Mouse (Mus musculus) midbrain, embryonic 15.5 days (tissue): ENCODE data around the gene Xpnpep2. TPM values are rescaled to one million over a fixed set of nuclear protein-coding genes. Genes with fewer than 3 reads are reported as not detected.

Source experiments
- ATAC-seq: fragments of 200-750 bp; cut with Nextera tagmentation; replicated peaks from 2 replicates; pipeline ENCODE4 v1.8.0; 2017; ENCODE audit warnings: moderate TSS enrichment
- H3K27ac ChIP-seq: fragments of 300-500 bp; sonication (generic); 2 replicates; pipeline ENCODE4 v1.5.1; 2015; ENCODE audit warnings: mild to moderate bottlenecking, inconsistent platforms
- H3K27me3 ChIP-seq: fragments of 300-500 bp; sonication (generic); replicated peaks from 2 replicates; pipeline ENCODE4 v1.6.1; 2015; ENCODE audit warnings: inconsistent platforms
- H3K36me3 ChIP-seq: fragments of 300-500 bp; sonication (generic); replicated peaks from 2 replicates; pipeline ENCODE4 v1.6.1; 2015; ENCODE audit warnings: inconsistent platforms
- H3K4me1 ChIP-seq: fragments of 300-500 bp; sonication (generic); 2 replicates; pipeline ENCODE4 v1.6.1; 2015; ENCODE audit warnings: inconsistent platforms
- H3K4me2 ChIP-seq: fragments of 300-500 bp; sonication (generic); 2 replicates; pipeline ENCODE4 v1.6.1; 2015; ENCODE audit warnings: inconsistent platforms, mild to moderate bottlenecking, moderate library complexity
- H3K4me3 ChIP-seq: fragments of 300-500 bp; sonication (generic); 2 replicates; pipeline ENCODE4 v1.5.1; 2015; ENCODE audit warnings: mild to moderate bottlenecking, inconsistent platforms
- H3K9ac ChIP-seq: fragments of 300-500 bp; sonication (generic); 2 replicates; pipeline ENCODE4 v1.6.1; 2015; ENCODE audit warnings: mild to moderate bottlenecking, inconsistent platforms
- H3K9me3 ChIP-seq: fragments of 300-500 bp; sonication (generic); 2 replicates; pipeline ENCODE4 v1.6.1; 2016; ENCODE audit warnings: inconsistent platforms
- WGBS: fragments of 180-500 bp; shearing (Covaris S2); methylation state at CpG from one replicate; pipeline ENCODE4 v1.1.7; 2015; ENCODE audit warnings: mixed read lengths; 5-methylcytosine and 5-hydroxymethylcytosine counted together
- polyA plus RNA-seq: library from polyadenylated mRNA; unstranded; fragments of >200 nt; fragmentation: Nextera tagmentation; extraction: Ambion mirVana; gene quantifications from 2 replicates; pipeline ENCODE4 v1.2.1, GENCODE M21; 2015

Gene Xpnpep2
- 0.65 and 1.2 TPM in 2 replicates for polyA plus RNA-seq

DNA sequence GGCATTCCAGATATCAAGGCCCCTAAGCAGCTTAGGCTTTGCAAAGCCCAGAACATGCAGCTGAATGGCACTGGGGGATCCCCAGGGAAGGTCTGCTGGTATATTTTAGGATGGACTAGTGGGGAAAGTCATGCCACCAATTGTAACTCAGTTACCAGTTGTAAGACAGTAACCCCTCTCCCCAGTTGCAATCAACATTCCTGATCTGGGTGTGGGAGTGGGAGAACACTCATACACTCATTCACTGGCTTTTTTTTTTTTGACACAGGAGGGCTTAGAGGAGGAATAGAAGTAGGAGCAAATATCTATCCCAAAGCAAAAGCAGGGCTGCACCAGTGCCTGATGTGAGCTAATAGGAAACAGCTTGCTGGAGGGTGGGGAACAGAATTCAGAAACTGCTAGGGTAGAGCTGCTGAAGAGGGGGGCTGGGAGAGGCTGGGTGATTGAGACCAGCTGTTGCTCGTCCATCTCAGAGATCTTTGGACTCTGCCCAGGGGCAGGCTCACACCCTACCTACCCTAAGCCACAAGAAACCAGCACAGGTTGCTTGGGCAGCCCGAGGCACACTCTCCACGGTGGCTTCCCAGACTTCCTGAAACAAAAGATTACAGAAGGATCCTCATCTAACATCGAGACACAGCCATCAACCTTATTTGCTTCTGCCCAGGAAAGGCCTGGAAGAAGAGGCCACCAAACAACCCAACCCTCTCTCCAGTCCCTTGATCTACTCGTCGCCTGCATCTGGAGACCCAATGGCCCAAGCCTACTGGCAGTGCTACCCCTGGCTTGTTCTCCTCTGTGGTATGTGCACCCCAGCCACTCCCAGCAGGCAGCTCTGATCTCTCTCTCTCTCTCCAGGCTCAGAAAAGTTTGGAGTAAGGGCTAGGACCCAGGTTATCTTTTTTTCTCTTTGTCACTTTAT is at the start of gene Xpnpep2:
Gene Xpnpep2 (plus strand): TSS at position 332 of the 922 bp plus-strand sequence.
- WGBS: 71% methylated on average over 6 of the region's 6 CpGs
- H3K4me1 ChIP-seq: no peaks in the 10 kb centered on the region
- no peak within 1 kb of the TSS for H3K4me2 ChIP-seq

DNA sequence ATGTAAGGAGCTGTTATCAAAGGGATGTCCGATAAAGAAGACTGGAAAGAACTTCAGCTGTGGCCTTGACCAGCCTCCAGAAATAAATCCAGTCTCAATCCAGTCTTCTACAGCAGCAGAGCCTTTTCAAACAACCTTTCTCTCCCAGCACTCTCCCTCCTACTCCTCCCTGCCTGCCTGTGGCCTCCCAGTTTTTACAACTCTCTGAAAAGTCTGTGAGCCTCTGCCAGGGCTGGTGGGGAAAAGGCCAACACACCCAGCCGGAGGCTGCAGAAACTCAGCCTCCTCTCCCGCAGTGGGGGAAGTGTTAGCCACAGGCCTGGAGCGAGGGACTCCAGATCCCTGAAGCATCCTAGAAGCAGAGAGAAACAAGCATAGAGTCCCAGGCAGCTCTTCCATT is 46.0 kb upstream of the Xpnpep2 start:
- H3K4me2 ChIP-seq: no peak overlapping the region
- WGBS: 78% methylated on average over 4 of the region's 4 CpGs
- no peak for ATAC-seq

More for the DNA sequence above, at the start of gene Xpnpep2:
- no peak within 1 kb of the TSS for H3K9ac ChIP-seq
- H3K27ac ChIP-seq: no peak within 1 kb of the TSS
- no peak within 1 kb of the TSS for H3K4me3 ChIP-seq
- H3K27me3 ChIP-seq: no peaks in the 10 kb centered on the region
- H3K9me3 ChIP-seq: no peaks in the 10 kb centered on the region
- no peaks in the 10 kb centered on the region for H3K36me3 ChIP-seq
- ATAC-seq: no peak

GRCm38 (mm10) chrX:48064166-48064853 is 44.2 kb upstream of the Xpnpep2 start:
- H3K4me3 ChIP-seq: no peak overlapping the region

More for the DNA sequence above, 46.0 kb upstream of the Xpnpep2 start:
- H3K4me3 ChIP-seq: no peak overlapping the region
- H3K27ac ChIP-seq: no peak overlapping the region
- no peak overlapping the region for H3K9ac ChIP-seq
- H3K4me1 ChIP-seq: no peaks in the 10 kb centered on the region
- H3K36me3 ChIP-seq: no peaks in the 10 kb centered on the region
- no peaks in the 10 kb centered on the region for H3K27me3 ChIP-seq
- no peaks in the 10 kb centered on the region for H3K9me3 ChIP-seq

GRCm38 (mm10) chrX:48066891-48067290 is 41.6 kb upstream of the Xpnpep2 start:
- H3K9ac ChIP-seq: no peak overlapping the region
- H3K27ac ChIP-seq: no peak overlapping the region
- H3K4me1 ChIP-seq: no peaks in the 10 kb centered on the region
- H3K4me3 ChIP-seq: no peak overlapping the region
- H3K9me3 ChIP-seq: no peaks in the 10 kb centered on the region
- no peak overlapping the region for H3K4me2 ChIP-seq
- H3K27me3 ChIP-seq: no peaks in the 10 kb centered on the region
- WGBS: 78% methylated on average over 3 of the region's 3 CpGs
- H3K36me3 ChIP-seq: no peaks in the 10 kb centered on the region
- ATAC-seq: no peak

More at GRCm38 (mm10) chrX:48064166-48064853, 44.2 kb upstream of the Xpnpep2 start:
- H3K4me1 ChIP-seq: no peaks in the 10 kb centered on the region
- ATAC-seq: no peak
- H3K9ac ChIP-seq: no peak overlapping the region
- no peaks in the 10 kb centered on the region for H3K9me3 ChIP-seq
- no peak overlapping the region for H3K27ac ChIP-seq
- no peaks in the 10 kb centered on the region for H3K36me3 ChIP-seq
- no peak overlapping the region for H3K4me2 ChIP-seq
- no peaks in the 10 kb centered on the region for H3K27me3 ChIP-seq
- WGBS: 30% methylated on average over 5 of the region's 5 CpGs

- Histone ChIP-seq H3K9me3 (no peaks in the 10 kb centered on the region), H3K4me2 (no peak overlapping the region), H3K27me3 (no peaks in the 10 kb centered on the region), H3K9ac (no peak overlapping the region), H3K27ac (no peak overlapping the region), H3K4me3 (no peak overlapping the region), H3K36me3 (no peaks in the 10 kb centered on the region), H3K4me1 (no peaks in the 10 kb centered on the region)
- ATAC-seq: no peak
- WGBS: 23% methylated on average over 3 of the region's 3 CpGs
Observed at GRCm38 (mm10) chrX:48071961-48072360, 36.6 kb upstream of the Xpnpep2 start.

GRCm38 (mm10) chrX:48072401-48072800 is 36.1 kb upstream of the Xpnpep2 start:
- Histone ChIP-seq H3K36me3 (no peaks in the 10 kb centered on the region), H3K9ac (no peak overlapping the region), H3K9me3 (no peaks in the 10 kb centered on the region), H3K27ac (no peak overlapping the region), H3K4me1 (no peaks in the 10 kb centered on the region), H3K27me3 (no peaks in the 10 kb centered on the region), H3K4me3 (no peak overlapping the region), H3K4me2 (no peak overlapping the region)
- 20% methylated on average over 5 of the region's 5 CpGs for WGBS
- ATAC-seq: no peak

- WGBS: 87% methylated on average over 3 of the region's 3 CpGs
- Histone ChIP-seq H3K4me2 (no peak overlapping the region), H3K36me3 (no peaks in the 10 kb centered on the region), H3K9ac (no peak overlapping the region), H3K4me3 (no peak overlapping the region), H3K4me1 (no peaks in the 10 kb centered on the region), H3K27me3 (no peaks in the 10 kb centered on the region), H3K27ac (no peak overlapping the region), H3K9me3 (no peaks in the 10 kb centered on the region)
- no peak for ATAC-seq
Observed at GRCm38 (mm10) chrX:48074691-48075090, 33.8 kb upstream of the Xpnpep2 start.

- 79% methylated on average over 4 of the region's 4 CpGs for WGBS
- Histone ChIP-seq H3K27ac (no peak overlapping the region), H3K27me3 (no peaks in the 10 kb centered on the region)
Observed at GRCm38 (mm10) chrX:48076806-48077425, 31.6 kb upstream of the Xpnpep2 start.

GRCm38 (mm10) chrX:48082364-48082763 is 26.2 kb upstream of the Xpnpep2 start:
- no peaks in the 10 kb centered on the region for H3K4me1 ChIP-seq
- no peaks in the 10 kb centered on the region for H3K27me3 ChIP-seq
- H3K36me3 ChIP-seq: no peaks in the 10 kb centered on the region
- H3K9ac ChIP-seq: no peak overlapping the region
- H3K4me3 ChIP-seq: no peak overlapping the region
- H3K4me2 ChIP-seq: no peak overlapping the region
- no peak for ATAC-seq
- WGBS: 61% methylated on average over 5 of the region's 5 CpGs
- no peaks in the 10 kb centered on the region for H3K9me3 ChIP-seq
- no peak overlapping the region for H3K27ac ChIP-seq

More at GRCm38 (mm10) chrX:48076806-48077425, 31.6 kb upstream of the Xpnpep2 start:
- Histone ChIP-seq H3K4me1 (no peaks in the 10 kb centered on the region), H3K4me3 (no peak overlapping the region), H3K9me3 (no peaks in the 10 kb centered on the region), H3K4me2 (no peak overlapping the region), H3K36me3 (no peaks in the 10 kb centered on the region), H3K9ac (no peak overlapping the region)
- no peak for ATAC-seq

DNA sequence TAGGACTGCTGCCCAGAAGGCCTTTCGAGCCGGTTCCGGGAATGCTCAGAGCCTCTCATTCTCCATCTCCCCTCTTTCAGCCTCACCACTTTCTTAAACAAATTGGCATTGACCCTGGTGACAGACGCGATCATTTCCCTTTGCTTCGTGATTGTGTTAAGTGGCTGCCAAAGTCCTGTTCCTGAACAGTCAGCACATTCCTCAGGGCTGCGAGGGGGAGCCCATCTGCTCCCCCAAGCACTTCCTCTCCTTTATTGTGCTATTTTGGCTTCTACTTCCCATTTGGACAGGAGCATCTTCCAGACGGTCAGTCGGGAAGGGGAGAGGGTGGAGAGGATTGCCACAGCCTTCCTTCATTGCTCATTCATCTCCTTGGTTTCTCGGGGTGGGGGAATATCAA is 16.4 kb upstream of the Xpnpep2 start:
- H3K9ac ChIP-seq: no peak overlapping the region
- 60% methylated on average over 10 of the region's 10 CpGs for WGBS

DNA sequence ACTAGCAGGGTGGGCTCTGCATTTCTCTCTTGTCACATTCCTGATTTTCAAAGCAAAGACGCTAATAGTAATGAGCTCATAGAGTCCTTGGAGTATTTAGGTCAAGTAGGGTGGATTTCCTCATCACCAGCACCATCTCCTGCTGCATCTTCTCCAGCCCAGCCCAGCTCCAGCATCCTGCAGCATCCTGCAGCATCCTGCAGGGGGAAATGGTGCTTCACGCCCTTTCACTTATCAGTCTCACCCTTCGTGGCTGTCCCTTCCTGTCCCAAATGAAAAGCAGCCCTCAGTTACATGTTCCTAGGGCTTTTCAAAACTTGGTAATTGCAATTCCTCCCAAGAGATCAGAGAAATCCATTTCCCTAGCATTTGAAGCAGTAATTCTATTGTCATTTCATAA is 15.0 kb upstream of the Xpnpep2 start:
- H3K4me1 ChIP-seq: no peaks in the 10 kb centered on the region
- no peak overlapping the region for H3K9ac ChIP-seq
- no peak for ATAC-seq
- H3K4me2 ChIP-seq: no peak overlapping the region
- H3K27ac ChIP-seq: no peak overlapping the region
- H3K4me3 ChIP-seq: no peak overlapping the region
- 51% methylated on average over 3 of the region's 3 CpGs for WGBS
- H3K9me3 ChIP-seq: no peaks in the 10 kb centered on the region
- H3K27me3 ChIP-seq: no peaks in the 10 kb centered on the region
- no peaks in the 10 kb centered on the region for H3K36me3 ChIP-seq

More for the DNA sequence above, 16.4 kb upstream of the Xpnpep2 start:
- Histone ChIP-seq H3K4me1 (no peaks in the 10 kb centered on the region), H3K36me3 (no peaks in the 10 kb centered on the region), H3K27ac (no peak overlapping the region), H3K9me3 (no peaks in the 10 kb centered on the region), H3K4me2 (no peak overlapping the region), H3K4me3 (no peak overlapping the region), H3K27me3 (no peaks in the 10 kb centered on the region)
- ATAC-seq: no peak

- H3K36me3 ChIP-seq: no peaks in the 10 kb centered on the region
- 79% methylated on average over 4 of the region's 4 CpGs for WGBS
Observed at GRCm38 (mm10) chrX:48094658-48095057, 13.9 kb upstream of the Xpnpep2 start.

More at GRCm38 (mm10) chrX:48094658-48095057, 13.9 kb upstream of the Xpnpep2 start:
- no peaks in the 10 kb centered on the region for H3K9me3 ChIP-seq
- no peaks in the 10 kb centered on the region for H3K4me1 ChIP-seq
- ATAC-seq: no peak
- no peak overlapping the region for H3K27ac ChIP-seq
- H3K4me3 ChIP-seq: no peak overlapping the region
- H3K9ac ChIP-seq: no peak overlapping the region
- no peaks in the 10 kb centered on the region for H3K27me3 ChIP-seq
- H3K4me2 ChIP-seq: no peak overlapping the region
